Mouse (Mus musculus) fat pad, adult 2 months (tissue): ENCODE data around the gene 6030458C11Rik.
"Not testable (repeated sequence)": the region's sequence is repeated elsewhere in the genome, so short reads cannot be mapped to it uniquely, and the experiment has no call there.

Experiments used
- DNase-seq: peaks from one replicate; pipeline ENCODE4 v3.0.0-alpha.2; 2011; ENCODE audit warnings: low read depth, low spot score; ENCODE audit errors: extremely low read depth

6030458C11Rik gene

GRCm38 (mm10) chr15:12822416-12823395, 1.7 kb downstream of the 6030458C11Rik start:
- DNase-seq = no peak

- DNase-seq = no peak
These were observed 6.9 kb downstream of the 6030458C11Rik start for GRCm38 (mm10) chr15:12817592-12817991.

GRCm38 (mm10) chr15:12812646-12813045, 11.8 kb downstream of the 6030458C11Rik start:
- DNase-seq = no peak

GRCm38 (mm10) chr15:12809305-12809704, 15.1 kb downstream of the 6030458C11Rik start:
- DNase-seq = no peak

GRCm38 (mm10) chr15:12807088-12807487, 17.4 kb downstream of the 6030458C11Rik start:
- DNase-seq = no peak

GRCm38 (mm10) chr15:12805071-12805470, 19.4 kb downstream of the 6030458C11Rik start:
- DNase-seq = no peak

- DNase-seq = not testable (repeated sequence)
These were observed 23.3 kb downstream of the 6030458C11Rik start for GRCm38 (mm10) chr15:12801142-12801506.

GRCm38 (mm10) chr15:12800405-12801141, 23.9 kb downstream of the 6030458C11Rik start:
- no peak for DNase-seq

GRCm38 (mm10) chr15:12798043-12798442, 26.4 kb downstream of the 6030458C11Rik start:
- DNase-seq = no peak

GRCm38 (mm10) chr15:12795909-12796470, 28.5 kb downstream of the 6030458C11Rik start:
- no peak for DNase-seq

GRCm38 (mm10) chr15:12795457-12795894, 29.0 kb downstream of the 6030458C11Rik start:
- DNase-seq = peak; percentile 28

GRCm38 (mm10) chr15:12794311-12794710, 30.1 kb downstream of the 6030458C11Rik start:
- no peak for DNase-seq

GRCm38 (mm10) chr15:12789406-12789867, 35.0 kb downstream of the 6030458C11Rik start:
- DNase-seq = no peak

GRCm38 (mm10) chr15:12788536-12788935, 35.9 kb downstream of the 6030458C11Rik start:
- DNase-seq = no peak

GRCm38 (mm10) chr15:12781729-12782326, 42.6 kb downstream of the 6030458C11Rik start:
- DNase-seq = no peak

- no peak for DNase-seq
These were observed 43.2 kb downstream of the 6030458C11Rik start for GRCm38 (mm10) chr15:12781296-12781695.

- no peak for DNase-seq
These were observed 50.2 kb downstream of the 6030458C11Rik start for GRCm38 (mm10) chr15:12774149-12774753.

- DNase-seq = no peak
These were observed 53.5 kb downstream of the 6030458C11Rik start for GRCm38 (mm10) chr15:12770958-12771357.

- DNase-seq = no peak
These were observed 57.6 kb downstream of the 6030458C11Rik start for GRCm38 (mm10) chr15:12766848-12767247.

- no peak for DNase-seq
These were observed 61.3 kb downstream of the 6030458C11Rik start for GRCm38 (mm10) chr15:12763147-12763546.
